Mouse (Mus musculus) liver, embryonic 16.5 days (tissue): Measurements from ENCODE around the gene Zbtb38. TPM values are rescaled to one million over a fixed set of nuclear protein-coding genes. Genes with fewer than 3 reads are reported as not detected.

ENCODE experiments used
- ATAC-seq: fragments of 200-750 bp; cut with Nextera tagmentation; 2 replicates; pipeline ENCODE4 v1.8.0; 2017; ENCODE audit warnings: low read depth, mild to moderate bottlenecking, moderate number of reproducible peaks, moderate library complexity
- H3K27ac ChIP-seq: fragments of 300-500 bp; sonication (generic); 2 replicates; pipeline ENCODE4 v1.5.1; 2014; ENCODE audit warnings: mild to moderate bottlenecking, low read length
- H3K27me3 ChIP-seq: fragments of 300-500 bp; sonication (generic); 2 replicates; pipeline ENCODE4 v1.6.1; 2014; ENCODE audit warnings: low read depth, low read length, mixed read lengths; ENCODE audit not compliant: control insufficient read depth, insufficient read depth
- H3K36me3 ChIP-seq: fragments of 300-500 bp; sonication (generic); 2 replicates; pipeline ENCODE4 v1.6.1; 2014; ENCODE audit warnings: mild to moderate bottlenecking; ENCODE audit not compliant: control insufficient read depth, insufficient read depth
- H3K4me1 ChIP-seq: fragments of 300-500 bp; sonication (generic); 2 replicates; pipeline ENCODE4 v1.6.1; 2014; ENCODE audit warnings: low read depth, low read length, mixed read lengths; ENCODE audit not compliant: control insufficient read depth
- H3K4me2 ChIP-seq: fragments of 300-500 bp; sonication (generic); 2 replicates; pipeline ENCODE4 v1.6.1; 2014; ENCODE audit warnings: low read depth, low read length, mixed read lengths
- H3K4me3 ChIP-seq: fragments of 300-500 bp; sonication (generic); 2 replicates; pipeline ENCODE4 v1.5.1; 2014; ENCODE audit warnings: low read depth, mild to moderate bottlenecking, low read length
- H3K9ac ChIP-seq: fragments of 300-500 bp; sonication (generic); 2 replicates; pipeline ENCODE4 v1.6.1; 2014; ENCODE audit warnings: low read depth, low read length
- H3K9me3 ChIP-seq: fragments of 300-500 bp; sonication (generic); replicated peaks from 2 replicates; pipeline ENCODE4 v1.6.1; 2016; ENCODE audit warnings: low read length; ENCODE audit not compliant: control insufficient read depth
- WGBS: fragments of 180-500 bp; shearing (Covaris S2); extraction: QIAGEN DNeasy Blood & Tissue Kit; methylation state at CpG from one replicate; pipeline ENCODE4 v1.1.7; 2014; ENCODE audit not compliant: insufficient replicate concordance; 5-methylcytosine and 5-hydroxymethylcytosine counted together
- polyA plus RNA-seq: library from polyadenylated mRNA; unstranded; fragments of >200 nt; fragmentation: Nextera tagmentation; extraction: Ambion mirVana; gene quantifications from 2 replicates; pipeline ENCODE4 v1.2.1, GENCODE M21; 2015

The Zbtb38 gene
- 5.3 and 5.5 TPM in 2 replicates for polyA plus RNA-seq

DNA sequence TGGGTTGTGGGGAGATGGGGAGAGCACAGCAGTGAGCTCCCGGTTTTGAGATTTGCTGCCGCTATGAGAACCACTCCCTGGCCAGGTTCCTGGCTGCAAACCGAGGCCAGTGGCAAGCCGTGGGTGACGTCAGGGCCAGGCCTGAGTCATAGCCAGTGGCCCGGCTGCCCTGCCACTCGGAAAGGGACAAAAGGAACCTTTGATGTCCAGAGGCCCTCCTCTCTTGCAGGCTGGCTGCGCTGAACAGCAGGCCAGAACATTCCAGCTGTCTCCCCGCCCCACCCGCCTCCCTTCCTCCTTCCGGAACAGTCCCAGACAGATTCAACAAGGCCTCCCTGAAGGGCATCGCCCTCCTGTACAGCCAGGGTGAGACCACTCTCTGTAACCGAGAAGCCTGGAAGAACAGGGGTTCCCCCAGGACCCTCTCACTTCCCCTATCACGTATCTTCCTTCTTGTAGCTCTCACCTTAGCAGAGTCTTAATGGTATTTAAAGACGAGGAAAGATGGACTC, at the start of gene Zbtb38:
Gene Zbtb38 (minus strand): TSS at position 229 of the 512 bp plus-strand sequence.
- H3K9ac ChIP-seq, result no peak within 1 kb of the TSS
- H3K4me2 ChIP-seq, result no peak within 1 kb of the TSS
- ATAC-seq, result peak; percentile 24; the same call in 1 of the 2 replicates
- no peaks in the 10 kb centered on the region for H3K4me1 ChIP-seq
- WGBS, result 56% methylated on average over 15 of the region's 15 CpGs
- no peaks in the 10 kb centered on the region for H3K36me3 ChIP-seq
- no peak within 1 kb of the TSS for H3K27ac ChIP-seq
- no peak within 1 kb of the TSS for H3K4me3 ChIP-seq
- H3K27me3 ChIP-seq, result no peaks in the 10 kb centered on the region
- no peaks in the 10 kb centered on the region for H3K9me3 ChIP-seq

DNA sequence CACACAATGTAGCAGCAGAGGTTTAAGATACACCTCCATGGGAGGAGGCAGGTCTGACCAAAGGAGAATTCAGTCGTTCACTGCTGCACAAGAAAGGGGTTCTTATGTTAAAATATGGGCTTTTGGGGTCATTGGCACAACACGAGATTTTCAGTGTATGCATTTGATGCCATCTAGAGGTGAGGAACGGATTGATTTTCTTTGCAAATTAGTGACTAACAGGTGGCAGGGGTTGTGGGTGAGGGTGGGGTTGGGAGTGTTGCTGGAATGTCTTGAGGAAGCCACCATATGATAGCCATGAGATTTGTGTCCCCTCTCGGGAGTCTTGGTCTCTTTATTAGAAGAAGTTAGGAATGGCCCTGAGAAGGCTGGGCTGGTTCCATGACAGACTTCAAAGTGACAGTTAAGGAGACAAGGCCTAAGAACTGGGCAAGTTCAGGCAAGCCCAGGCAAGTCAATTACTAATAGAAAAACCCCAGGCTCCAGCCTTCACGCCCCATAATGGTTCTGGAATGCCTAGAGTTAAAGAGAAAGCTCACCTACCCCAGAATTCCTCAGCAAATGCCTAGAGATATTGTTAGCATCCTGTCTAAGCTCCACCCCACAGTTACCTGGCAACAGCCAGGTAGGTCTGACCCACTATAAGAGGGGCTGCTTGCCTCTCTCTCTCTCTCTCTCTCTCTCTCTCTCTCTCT, 47.6 kb upstream of the Zbtb38 start:
- Histone ChIP-seq H3K27me3 (no peaks in the 10 kb centered on the region), H3K4me2 (no peak overlapping the region), H3K27ac (no peak overlapping the region), H3K36me3 (no peaks in the 10 kb centered on the region), H3K4me1 (no peaks in the 10 kb centered on the region; the same call in 1 of the 2 replicates), H3K4me3 (no peak overlapping the region), H3K9ac (no peak overlapping the region), H3K9me3 (no peaks in the 10 kb centered on the region)
- no peak for ATAC-seq
- 17% methylated on average over 5 of the region's 5 CpGs for WGBS

DNA sequence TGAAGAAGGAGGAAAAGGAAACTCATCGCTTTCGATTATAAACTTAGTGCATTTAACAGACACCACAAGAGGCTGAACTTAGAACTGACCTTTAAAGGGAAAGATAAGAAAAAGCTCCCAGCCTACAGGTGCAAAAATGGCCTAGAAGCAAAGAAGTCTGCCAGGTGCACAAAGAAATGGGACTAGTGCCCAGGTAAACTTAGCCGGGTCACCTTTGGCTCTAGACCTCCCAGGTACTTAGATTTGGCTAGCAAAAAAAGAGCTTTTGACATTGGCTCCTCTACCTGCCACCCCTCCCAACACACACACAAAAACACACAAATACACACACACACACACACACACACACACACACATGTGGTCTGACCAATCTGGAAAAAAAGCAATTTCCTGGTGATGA, 44.7 kb upstream of the Zbtb38 start:
- Histone ChIP-seq H3K4me3 (no peak overlapping the region), H3K9ac (no peak overlapping the region), H3K4me2 (no peak overlapping the region), H3K27ac (no peak overlapping the region), H3K36me3 (no peaks in the 10 kb centered on the region), H3K27me3 (no peaks in the 10 kb centered on the region), H3K4me1 (no peaks in the 10 kb centered on the region; the same call in 1 of the 2 replicates), H3K9me3 (no peaks in the 10 kb centered on the region)
- 76% methylated on average over 3 of the region's 3 CpGs for WGBS
- ATAC-seq, result no peak

DNA sequence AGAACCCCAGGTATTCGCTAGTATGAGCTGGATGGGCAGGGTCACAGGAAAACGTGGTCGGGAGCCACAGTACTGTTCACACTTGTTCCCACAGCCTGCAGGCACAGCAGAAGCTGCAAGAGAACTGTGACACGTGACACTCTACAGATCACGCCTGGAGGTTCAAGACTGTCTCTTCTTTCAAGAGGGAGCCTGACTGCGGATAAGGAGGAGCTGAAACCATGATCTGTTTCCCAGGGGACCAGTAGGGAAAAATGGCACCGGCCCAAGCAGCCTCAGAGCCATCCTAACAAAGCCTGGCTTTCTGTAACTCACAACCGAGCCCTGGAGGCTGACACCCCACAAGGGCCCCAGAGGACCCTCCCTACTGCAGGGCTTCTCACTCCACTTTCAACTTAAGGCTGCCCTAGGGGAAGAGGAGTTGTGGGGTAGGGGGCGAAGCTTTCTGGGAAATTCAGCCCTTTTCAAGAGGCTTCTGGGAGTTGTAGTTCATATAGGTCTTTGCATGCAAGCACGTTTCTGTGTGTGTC, 42.8 kb upstream of the Zbtb38 start:
- Histone ChIP-seq H3K9me3 (no peaks in the 10 kb centered on the region), H3K4me1 (no peaks in the 10 kb centered on the region; the same call in 1 of the 2 replicates), H3K36me3 (no peaks in the 10 kb centered on the region), H3K9ac (no peak overlapping the region), H3K4me2 (peak overlapping the region; percentile 53), H3K27ac (no peak overlapping the region), H3K27me3 (no peaks in the 10 kb centered on the region), H3K4me3 (peak overlapping the region; percentile 21; the same call in 1 of the 2 replicates)
- WGBS, result 11% methylated on average over 10 of the region's 10 CpGs
- no peak for ATAC-seq

DNA sequence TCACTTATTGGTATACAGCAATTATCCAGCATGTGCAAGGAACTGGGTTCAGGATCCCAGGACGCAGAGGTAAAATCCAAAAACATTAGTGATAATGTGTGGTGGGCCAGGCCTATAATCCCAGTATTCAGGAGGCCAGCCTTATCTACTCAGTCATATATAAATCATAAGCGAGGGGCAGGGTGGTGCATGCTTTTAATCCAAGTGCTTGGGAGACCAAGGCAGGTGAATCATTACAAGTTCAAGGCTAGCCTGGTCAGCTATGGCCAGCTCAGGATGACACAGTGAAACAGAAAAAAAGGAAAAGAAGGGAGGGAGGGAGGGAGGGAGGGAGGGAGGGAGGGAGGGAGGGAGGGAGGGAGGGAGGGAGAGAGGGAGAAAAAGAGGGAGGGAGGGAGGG, 42.0 kb upstream of the Zbtb38 start:
- no peak overlapping the region for H3K9ac ChIP-seq
- ATAC-seq, result no peak

DNA sequence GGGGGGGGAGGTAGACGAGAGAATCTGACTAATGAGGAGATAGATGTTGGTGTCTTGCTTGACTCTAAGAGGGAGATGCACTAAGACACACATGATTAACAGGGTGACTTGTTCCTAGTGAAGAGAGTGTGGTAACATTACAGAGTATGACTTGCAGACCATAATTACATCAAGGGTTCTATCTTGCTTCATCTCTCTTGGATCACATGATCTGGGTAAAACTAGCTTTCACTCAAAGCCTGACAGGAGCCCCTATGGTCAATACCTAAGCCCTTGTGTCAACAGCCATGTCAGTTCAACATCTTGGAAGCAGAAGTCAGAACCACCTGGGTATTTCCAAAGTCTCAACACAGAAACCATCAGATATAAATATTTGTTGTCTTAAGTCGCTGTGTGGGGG, 39.9 kb upstream of the Zbtb38 start:
- H3K4me3 ChIP-seq, result no peak overlapping the region
- no peaks in the 10 kb centered on the region; the same call in 1 of the 2 replicates for H3K4me1 ChIP-seq
- 54% methylated on average over 2 of the region's 2 CpGs for WGBS
- no peak overlapping the region for H3K27ac ChIP-seq
- H3K9me3 ChIP-seq, result no peaks in the 10 kb centered on the region
- no peak overlapping the region for H3K9ac ChIP-seq
- no peak for ATAC-seq
- H3K36me3 ChIP-seq, result no peaks in the 10 kb centered on the region
- no peak overlapping the region for H3K4me2 ChIP-seq
- H3K27me3 ChIP-seq, result no peaks in the 10 kb centered on the region; the same call in 1 of the 2 replicates

More for the DNA sequence above, 42.0 kb upstream of the Zbtb38 start:
- H3K4me3 ChIP-seq, result no peak overlapping the region
- no peaks in the 10 kb centered on the region for H3K36me3 ChIP-seq
- no peaks in the 10 kb centered on the region; the same call in 1 of the 2 replicates for H3K4me1 ChIP-seq
- no peak overlapping the region for H3K27ac ChIP-seq
- WGBS, result 61% methylated on average over 2 of the region's 2 CpGs
- H3K27me3 ChIP-seq, result no peaks in the 10 kb centered on the region
- no peak overlapping the region for H3K4me2 ChIP-seq
- H3K9me3 ChIP-seq, result no peaks in the 10 kb centered on the region

DNA sequence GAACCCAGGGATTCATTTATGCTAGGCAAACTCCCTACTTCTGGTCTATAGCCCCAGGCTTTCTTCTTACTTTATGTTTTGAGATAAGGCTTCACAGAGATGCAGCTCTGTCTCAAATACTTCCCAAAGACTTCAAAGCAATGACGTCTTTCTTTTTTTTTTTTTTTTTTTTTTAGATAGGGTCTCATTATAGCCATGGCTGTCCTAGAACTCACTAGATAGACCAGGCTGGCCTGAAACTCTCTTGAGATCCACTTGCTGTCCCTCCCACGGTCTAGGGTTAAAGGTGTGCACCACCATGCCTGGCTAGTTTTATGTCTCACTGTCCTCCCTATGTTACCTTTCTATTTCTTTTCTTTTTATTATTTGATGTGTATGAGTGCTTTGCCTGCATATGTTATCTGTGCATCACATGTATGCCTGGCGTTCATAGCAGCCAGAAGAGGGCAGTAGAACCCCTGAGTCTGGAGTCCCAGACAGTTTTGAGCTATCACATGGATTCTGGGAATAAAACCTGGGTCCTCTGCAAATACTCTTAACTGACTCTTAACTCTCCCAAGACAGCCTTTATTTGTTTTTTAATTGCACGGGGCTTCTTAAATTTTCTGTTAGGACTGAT, 37.9 kb upstream of the Zbtb38 start:
- Histone ChIP-seq H3K27me3 (no peaks in the 10 kb centered on the region; the same call in 1 of the 2 replicates), H3K4me1 (no peaks in the 10 kb centered on the region; the same call in 1 of the 2 replicates), H3K36me3 (no peaks in the 10 kb centered on the region), H3K27ac (no peak overlapping the region), H3K9ac (no peak overlapping the region), H3K4me2 (no peak overlapping the region), H3K4me3 (no peak overlapping the region), H3K9me3 (no peaks in the 10 kb centered on the region)
- no peak for ATAC-seq
- WGBS, result 35% methylated on average over 4 of the region's 4 CpGs

DNA sequence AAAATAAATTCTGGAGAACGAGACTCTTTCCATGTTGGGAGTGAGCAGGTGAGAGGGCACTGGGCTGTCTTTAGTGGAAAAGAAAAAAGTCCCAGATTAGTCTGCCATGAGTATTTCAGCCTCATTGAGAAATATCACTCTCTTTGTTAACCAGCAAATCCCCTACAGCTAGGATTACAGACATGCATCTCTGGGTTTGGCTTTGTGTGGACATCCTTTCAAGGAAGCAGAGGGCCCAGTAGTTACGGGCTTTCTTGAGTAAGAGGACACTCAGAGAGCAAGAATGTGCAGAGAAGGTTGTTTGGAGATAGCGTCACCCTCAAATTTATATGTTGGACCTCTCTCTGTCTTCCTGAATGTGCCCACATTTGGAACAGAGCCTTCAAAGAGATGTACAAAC, 37.3 kb upstream of the Zbtb38 start:
- H3K4me3 ChIP-seq, result no peak overlapping the region
- H3K27me3 ChIP-seq, result no peaks in the 10 kb centered on the region; the same call in 1 of the 2 replicates
- no peak overlapping the region for H3K4me2 ChIP-seq
- no peak for ATAC-seq
- H3K27ac ChIP-seq, result no peak overlapping the region
- H3K9ac ChIP-seq, result no peak overlapping the region
- no peaks in the 10 kb centered on the region for H3K4me1 ChIP-seq
- 52% methylated on average over 3 of the region's 3 CpGs for WGBS
- H3K36me3 ChIP-seq, result no peaks in the 10 kb centered on the region
- no peaks in the 10 kb centered on the region for H3K9me3 ChIP-seq

DNA sequence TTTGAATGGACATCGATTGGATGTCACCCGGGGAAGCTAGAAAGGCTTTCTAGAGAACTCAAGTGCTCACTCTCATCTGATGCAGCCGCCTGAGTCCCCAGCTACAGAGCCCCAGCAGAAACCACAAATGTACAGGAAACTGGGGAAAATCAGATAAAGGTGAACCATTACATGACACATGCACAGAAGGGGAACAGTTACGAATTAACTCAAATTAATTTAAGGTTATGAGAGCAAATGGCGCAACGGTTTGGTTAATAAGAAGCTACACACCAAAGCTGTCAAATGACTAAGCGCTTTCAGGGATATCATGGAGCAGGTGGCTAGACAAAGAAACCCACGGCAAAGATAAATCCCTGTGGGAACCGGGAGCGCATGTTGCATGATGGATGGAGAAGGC, 35.2 kb upstream of the Zbtb38 start:
- 24% methylated on average over 10 of the region's 10 CpGs for WGBS
- H3K27ac ChIP-seq, result no peak overlapping the region
- H3K9me3 ChIP-seq, result no peaks in the 10 kb centered on the region
- no peak overlapping the region for H3K9ac ChIP-seq
- ATAC-seq, result no peak
- H3K4me2 ChIP-seq, result no peak overlapping the region
- H3K4me3 ChIP-seq, result no peak overlapping the region
- H3K4me1 ChIP-seq, result no peaks in the 10 kb centered on the region
- no peaks in the 10 kb centered on the region for H3K36me3 ChIP-seq
- H3K27me3 ChIP-seq, result no peaks in the 10 kb centered on the region; the same call in 1 of the 2 replicates
